Mouse (Mus musculus): ENCODE results near the gene Bcl2l1. TPM values are rescaled to one million over a fixed set of nuclear protein-coding genes. Genes with fewer than 3 reads are reported as not detected.

Bcl2l1 gene
- total RNA-seq (2017), result 11.8 to 39.0 TPM (median 21.7 TPM) in 3 replicates

- peak; percentile 87 for ATAC-seq (replicated peaks; ENCODE audit: insufficient number of reproducible peaks, low FRiP score, low TSS enrichment, poor library complexity, severe bottlenecking)
Observed at GRCm38 (mm10) chr2:152831019-152831878, at the start of gene Bcl2l1. Gene Bcl2l1, minus strand, starts transcription at chr2:152831728.

- ATAC-seq (replicated peaks; ENCODE audit: insufficient number of reproducible peaks, low FRiP score, low TSS enrichment, poor library complexity, severe bottlenecking), result peak; percentile 63; the same call in 1 of the 2 replicates
Observed at GRCm38 (mm10) chr2:152880898-152881297, 49.4 kb upstream of the Bcl2l1 start.

- no peak for ATAC-seq (replicated peaks; ENCODE audit: insufficient number of reproducible peaks, low FRiP score, low TSS enrichment, poor library complexity, severe bottlenecking)
Observed at GRCm38 (mm10) chr2:152878239-152878638, 46.7 kb upstream of the Bcl2l1 start.

GRCm38 (mm10) chr2:152863346-152863745, 31.8 kb upstream of the Bcl2l1 start:
- no peak for ATAC-seq (replicated peaks; ENCODE audit: insufficient number of reproducible peaks, low FRiP score, low TSS enrichment, poor library complexity, severe bottlenecking)

- no peak for ATAC-seq (replicated peaks; ENCODE audit: insufficient number of reproducible peaks, low FRiP score, low TSS enrichment, poor library complexity, severe bottlenecking)
Observed at GRCm38 (mm10) chr2:152862638-152863037, 31.1 kb upstream of the Bcl2l1 start.

- ATAC-seq (replicated peaks; ENCODE audit: insufficient number of reproducible peaks, low FRiP score, low TSS enrichment, poor library complexity, severe bottlenecking), result no peak
Observed at GRCm38 (mm10) chr2:152861891-152862290, 30.4 kb upstream of the Bcl2l1 start.

- no peak for ATAC-seq (replicated peaks; ENCODE audit: insufficient number of reproducible peaks, low FRiP score, low TSS enrichment, poor library complexity, severe bottlenecking)
Observed at GRCm38 (mm10) chr2:152859501-152859900, 28.0 kb upstream of the Bcl2l1 start.

GRCm38 (mm10) chr2:152848466-152848865, 16.9 kb upstream of the Bcl2l1 start:
- ATAC-seq (replicated peaks; ENCODE audit: insufficient number of reproducible peaks, low FRiP score, low TSS enrichment, poor library complexity, severe bottlenecking), result no peak

GRCm38 (mm10) chr2:152847815-152848302, 16.3 kb upstream of the Bcl2l1 start, which contains the start of gene Tpx2:
Gene Tpx2, plus strand, starts transcription at chr2:152847964.
- peak; percentile 100 for ATAC-seq (replicated peaks; ENCODE audit: insufficient number of reproducible peaks, low FRiP score, low TSS enrichment, poor library complexity, severe bottlenecking)

- no peak for ATAC-seq (replicated peaks; ENCODE audit: insufficient number of reproducible peaks, low FRiP score, low TSS enrichment, poor library complexity, severe bottlenecking)
Observed at GRCm38 (mm10) chr2:152847057-152847814, 15.7 kb upstream of the Bcl2l1 start.

GRCm38 (mm10) chr2:152842741-152843140, 11.2 kb upstream of the Bcl2l1 start:
- no peak for ATAC-seq (replicated peaks; ENCODE audit: insufficient number of reproducible peaks, low FRiP score, low TSS enrichment, poor library complexity, severe bottlenecking)

GRCm38 (mm10) chr2:152839256-152839655, 7.7 kb upstream of the Bcl2l1 start:
- ATAC-seq (replicated peaks; ENCODE audit: insufficient number of reproducible peaks, low FRiP score, low TSS enrichment, poor library complexity, severe bottlenecking), result no peak

- ATAC-seq (replicated peaks; ENCODE audit: insufficient number of reproducible peaks, low FRiP score, low TSS enrichment, poor library complexity, severe bottlenecking), result peak; percentile 77
Observed at GRCm38 (mm10) chr2:152830021-152830921, 1.3 kb downstream of the Bcl2l1 start.

GRCm38 (mm10) chr2:152829367-152829881, 2.1 kb downstream of the Bcl2l1 start:
- ATAC-seq (replicated peaks; ENCODE audit: insufficient number of reproducible peaks, low FRiP score, low TSS enrichment, poor library complexity, severe bottlenecking), result no peak

GRCm38 (mm10) chr2:152828532-152828931, 3.0 kb downstream of the Bcl2l1 start:
- ATAC-seq (replicated peaks; ENCODE audit: insufficient number of reproducible peaks, low FRiP score, low TSS enrichment, poor library complexity, severe bottlenecking), result no peak

GRCm38 (mm10) chr2:152828011-152828370, 3.5 kb downstream of the Bcl2l1 start:
- no peak for ATAC-seq (replicated peaks; ENCODE audit: insufficient number of reproducible peaks, low FRiP score, low TSS enrichment, poor library complexity, severe bottlenecking)

- no peak for ATAC-seq (replicated peaks; ENCODE audit: insufficient number of reproducible peaks, low FRiP score, low TSS enrichment, poor library complexity, severe bottlenecking)
Observed at GRCm38 (mm10) chr2:152827321-152828010, 4.1 kb downstream of the Bcl2l1 start.

GRCm38 (mm10) chr2:152826481-152826880, 5.0 kb downstream of the Bcl2l1 start:
- ATAC-seq (replicated peaks; ENCODE audit: insufficient number of reproducible peaks, low FRiP score, low TSS enrichment, poor library complexity, severe bottlenecking), result no peak
